Mouse (Mus musculus) stomach, postnatal 0 days (tissue): ENCODE data around the gene Pds5a. TPM values are rescaled to one million over a fixed set of nuclear protein-coding genes. Genes with fewer than 3 reads are reported as not detected.

Source experiments
- ATAC-seq: fragments of 200-750 bp; cut with Nextera tagmentation; 2 replicates; pipeline ENCODE4 v1.8.0; 2017; ENCODE audit not compliant: low FRiP score, low TSS enrichment
- DNase-seq: peaks from one replicate; pipeline ENCODE4 v3.0.0-alpha.2; 2016; ENCODE audit warnings: low spot score
- H3K27ac ChIP-seq: fragments of 300-500 bp; sonication (generic); replicated peaks from 2 replicates; pipeline ENCODE4 v1.5.1; 2014; ENCODE audit warnings: mild to moderate bottlenecking, control low read depth
- H3K27me3 ChIP-seq: fragments of 300-500 bp; sonication (generic); 2 replicates; pipeline ENCODE4 v1.6.1; 2014; ENCODE audit warnings: low read length; ENCODE audit not compliant: control insufficient read depth, insufficient read depth
- H3K36me3 ChIP-seq: fragments of 300-500 bp; sonication (generic); 2 replicates; pipeline ENCODE4 v1.6.1; 2014; ENCODE audit warnings: low read length, mixed read lengths; ENCODE audit not compliant: control insufficient read depth, insufficient read depth
- H3K4me1 ChIP-seq: fragments of 300-500 bp; sonication (generic); replicated peaks from 2 replicates; pipeline ENCODE4 v1.6.1; 2014; ENCODE audit warnings: antibody characterized with exemption; ENCODE audit not compliant: control insufficient read depth, insufficient read depth
- H3K4me2 ChIP-seq: fragments of 300-500 bp; sonication (generic); replicated peaks from 2 replicates; pipeline ENCODE4 v1.6.1; 2014; ENCODE audit warnings: low read depth, mild to moderate bottlenecking, control low read depth, moderate library complexity
- H3K4me3 ChIP-seq: fragments of 300-500 bp; sonication (generic); 2 replicates; pipeline ENCODE4 v1.5.1; 2014; ENCODE audit warnings: low read depth, low read length, control low read depth
- H3K9ac ChIP-seq: fragments of 300-500 bp; sonication (generic); 2 replicates; pipeline ENCODE4 v1.6.1; 2014; ENCODE audit warnings: mild to moderate bottlenecking, low read length, control low read depth, mixed read lengths
- H3K9me3 ChIP-seq: fragments of 300-500 bp; sonication (generic); 2 replicates; pipeline ENCODE4 v1.6.1; 2016; ENCODE audit warnings: low read length; ENCODE audit not compliant: control insufficient read depth
- CTCF ChIP-seq: IDR thresholded peaks from 2 replicates; pipeline ENCODE4 v1.5.1; 2016; ENCODE audit warnings: antibody characterized with exemption, low read depth, mild to moderate bottlenecking, moderate library complexity
- EP300 ChIP-seq: optimal IDR thresholded peaks from 2 replicates; pipeline ENCODE3; 2016; ENCODE audit warnings: antibody characterized with exemption
- WGBS: fragments of 180-500 bp; shearing (Covaris S2); extraction: QIAGEN DNeasy Blood & Tissue Kit; methylation state at CpG from one replicate; pipeline ENCODE4 v1.1.7; 2014; 5-methylcytosine and 5-hydroxymethylcytosine counted together
- polyA plus RNA-seq: library from polyadenylated mRNA; unstranded; fragments of >200 nt; fragmentation: Nextera tagmentation; extraction: Ambion mirVana; gene quantifications from 2 replicates; pipeline ENCODE4 v1.2.1, GENCODE M21; 2015

Pds5a gene
- polyA plus RNA-seq, 1 experiment from 2014 or later, result 16.7 TPM

DNA sequence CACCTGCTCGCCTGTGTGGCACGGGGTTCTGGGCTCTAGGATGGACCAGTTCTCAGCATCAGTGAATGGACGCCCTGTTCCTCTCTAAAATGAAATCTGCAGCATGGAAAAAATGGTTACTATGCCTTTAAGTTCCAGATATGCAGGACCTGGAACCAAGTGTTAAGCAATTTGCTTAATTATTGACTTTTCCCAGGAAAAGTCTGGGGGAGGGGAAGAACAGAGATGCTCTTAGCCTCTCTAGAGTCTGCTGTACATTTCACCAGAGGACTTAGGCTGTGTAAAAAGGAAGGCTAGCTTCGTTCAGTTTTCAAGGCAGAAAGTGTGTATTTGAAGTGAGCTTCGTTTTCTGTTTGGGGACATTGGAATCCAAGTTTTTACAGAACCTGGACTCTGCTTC, 88.3 kb downstream of the Pds5a start:
- Histone ChIP-seq H3K4me2 (no peak overlapping the region), H3K9ac (no peak overlapping the region), H3K27me3 (no peaks in the 10 kb centered on the region), H3K9me3 (no peaks in the 10 kb centered on the region), H3K4me1 (no peaks in the 10 kb centered on the region), H3K4me3 (no peak overlapping the region), H3K36me3 (peaks cover 8% of the 10 kb centered on the region), H3K27ac (no peak overlapping the region)
- whole genome bisulfite sequencing, result 81% methylated on average over 5 of the region's 5 CpGs
- TF ChIP-seq CTCF (no peak), EP300 (no peak)
- DNase-seq, result no peak
- no peak for ATAC-seq

DNA sequence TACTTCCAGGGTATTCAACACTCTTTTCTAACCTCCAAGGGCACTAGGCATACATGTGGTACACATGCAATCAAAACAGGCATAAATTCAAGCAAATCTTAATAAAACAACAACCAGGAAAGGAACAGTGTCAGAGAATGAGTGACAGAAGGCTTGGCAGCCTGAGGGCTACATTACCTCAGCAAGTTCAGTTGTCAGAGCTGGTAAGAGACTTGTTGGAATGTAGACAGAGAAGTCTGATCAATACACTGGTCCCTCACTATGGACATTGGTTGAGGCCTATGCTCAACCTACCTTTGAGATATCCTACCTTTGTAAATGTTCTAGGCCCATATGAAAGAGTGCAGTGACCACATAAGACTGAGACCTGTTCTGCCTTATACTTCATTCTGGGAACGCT, 91.3 kb downstream of the Pds5a start:
- no peak overlapping the region for H3K27ac ChIP-seq
- no peak for ATAC-seq

DNA sequence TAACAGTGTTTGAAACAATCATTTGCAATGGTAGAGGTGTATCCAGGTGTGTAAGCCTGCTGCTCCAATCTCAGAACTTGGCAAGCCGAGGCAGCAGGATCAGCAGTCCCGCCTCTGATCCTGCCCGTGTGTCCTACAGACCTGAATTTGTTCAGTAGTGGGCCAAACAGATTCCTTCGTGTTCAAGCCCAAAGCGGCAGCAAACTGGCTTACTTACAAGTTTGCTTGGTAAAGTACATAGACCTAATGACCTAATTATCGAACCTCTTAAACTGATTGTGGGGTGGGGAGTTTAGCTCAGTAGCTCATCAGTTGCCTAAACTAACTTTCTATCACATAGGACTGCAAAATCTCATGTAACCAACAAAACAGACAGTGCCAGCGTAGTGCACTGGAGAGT, 98.4 kb downstream of the Pds5a start:
- WGBS, result 84% methylated on average over 7 of the region's 7 CpGs
- no peak overlapping the region for H3K9ac ChIP-seq
- no peak for TF ChIP-seq EP300
- no peak for TF ChIP-seq CTCF
- no peaks in the 10 kb centered on the region for H3K27me3 ChIP-seq
- DNase-seq (no peak), ATAC-seq (no peak)
- no peaks in the 10 kb centered on the region for H3K9me3 ChIP-seq
- H3K4me2 ChIP-seq, result no peak overlapping the region
- no peak overlapping the region for H3K27ac ChIP-seq
- H3K4me1 ChIP-seq, result no peaks in the 10 kb centered on the region
- H3K36me3 ChIP-seq, result no peaks in the 10 kb centered on the region; the same call in 1 of the 2 replicates
- H3K4me3 ChIP-seq, result no peak overlapping the region

More for the DNA sequence above, 91.3 kb downstream of the Pds5a start:
- Histone ChIP-seq H3K9me3 (no peaks in the 10 kb centered on the region), H3K36me3 (peaks cover 8% of the 10 kb centered on the region; the same call in 1 of the 2 replicates), H3K27me3 (no peaks in the 10 kb centered on the region), H3K9ac (no peak overlapping the region), H3K4me2 (no peak overlapping the region), H3K4me3 (no peak overlapping the region), H3K4me1 (no peaks in the 10 kb centered on the region)
- no peak for TF ChIP-seq CTCF
- no peak for TF ChIP-seq EP300
- DNase-seq, result no peak
- WGBS, result 84% methylated on average over 1 of the region's 1 CpGs

DNA sequence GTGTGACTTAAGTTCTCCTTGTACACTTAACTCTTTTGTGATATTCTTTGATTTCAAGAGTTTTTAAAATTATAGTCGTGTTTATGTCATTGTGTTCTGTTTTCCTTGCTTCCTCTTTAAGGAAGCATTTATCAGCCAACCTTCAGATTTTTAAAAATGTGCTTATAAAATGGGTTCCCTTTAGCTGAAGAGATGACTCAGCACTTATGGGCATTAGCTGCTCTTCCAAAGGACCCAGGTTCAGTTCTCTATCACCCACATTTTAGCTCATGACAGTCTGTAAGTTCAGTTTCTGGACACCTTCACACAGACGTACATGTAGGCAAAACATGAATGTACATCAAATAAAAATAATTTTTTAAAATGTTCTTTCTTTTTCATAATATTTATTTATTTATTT, 105.7 kb downstream of the Pds5a start:
- Histone ChIP-seq H3K4me2 (no peak overlapping the region), H3K36me3 (peaks cover 2% of the 10 kb centered on the region; the same call in 1 of the 2 replicates), H3K27me3 (no peaks in the 10 kb centered on the region), H3K27ac (no peak overlapping the region), H3K4me3 (no peak overlapping the region), H3K9me3 (no peaks in the 10 kb centered on the region), H3K4me1 (no peaks in the 10 kb centered on the region), H3K9ac (no peak overlapping the region)
- TF ChIP-seq EP300 (no peak), CTCF (no peak)
- ATAC-seq (no peak), DNase-seq (no peak)
- 85% methylated on average over 2 of the region's 2 CpGs for WGBS

DNA sequence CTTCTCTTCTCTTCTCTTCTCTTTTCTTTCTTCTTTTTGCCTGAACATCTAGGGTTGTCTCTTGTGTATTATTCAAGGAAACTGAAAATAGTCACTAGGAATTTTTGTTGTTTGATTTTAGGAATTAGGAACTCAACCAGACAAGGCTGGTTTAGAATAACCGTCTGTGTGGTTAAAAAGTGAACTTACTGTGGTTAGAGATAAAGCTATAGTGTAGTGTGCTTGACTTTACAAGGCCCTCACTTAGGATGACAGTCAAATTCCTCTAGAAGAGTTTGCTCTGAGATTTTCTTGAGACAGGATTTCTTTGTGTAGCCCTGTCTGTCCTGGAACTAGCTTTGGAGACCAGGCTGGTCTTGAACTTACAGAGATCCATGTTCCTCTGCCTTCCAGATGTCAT, 107.9 kb downstream of the Pds5a start:
- Histone ChIP-seq H3K4me1 (no peaks in the 10 kb centered on the region), H3K9me3 (no peaks in the 10 kb centered on the region), H3K27me3 (no peaks in the 10 kb centered on the region), H3K9ac (no peak overlapping the region), H3K4me2 (no peak overlapping the region), H3K27ac (no peak overlapping the region), H3K4me3 (no peak overlapping the region), H3K36me3 (peaks cover 5% of the 10 kb centered on the region)
- ATAC-seq (no peak), DNase-seq (no peak)
- WGBS, result 82% methylated on average over 1 of the region's 1 CpGs
- TF ChIP-seq EP300 (no peak), CTCF (no peak)

DNA sequence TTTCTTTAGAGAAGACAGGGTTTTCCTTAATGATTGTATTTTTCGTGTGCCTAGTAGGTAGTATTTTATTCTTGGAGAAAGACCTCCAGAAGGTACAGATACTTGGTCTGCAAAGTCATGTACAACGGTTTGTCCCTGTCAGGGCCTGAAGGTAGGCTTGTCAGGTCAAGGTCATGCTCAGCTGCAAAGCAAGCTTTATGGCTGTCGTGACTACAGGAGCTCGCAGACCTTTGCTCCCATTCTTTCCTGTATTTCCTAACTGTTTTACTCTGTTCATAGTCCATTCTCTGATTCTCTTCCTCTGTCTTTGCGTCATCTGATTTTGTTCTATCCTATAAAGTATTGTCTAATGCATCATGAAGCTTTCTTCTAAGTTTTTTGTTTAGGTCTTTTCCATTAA, 111.8 kb downstream of the Pds5a start:
- TF ChIP-seq EP300 (no peak), CTCF (no peak)
- ATAC-seq (no peak), DNase-seq (no peak)
- no peak overlapping the region for H3K27ac ChIP-seq
- peaks cover 3% of the 10 kb centered on the region; the same call in 1 of the 2 replicates for H3K36me3 ChIP-seq
- no peaks in the 10 kb centered on the region for H3K27me3 ChIP-seq
- H3K9me3 ChIP-seq, result no peaks in the 10 kb centered on the region
- no peak overlapping the region for H3K4me2 ChIP-seq
- no peaks in the 10 kb centered on the region for H3K4me1 ChIP-seq
- no peak overlapping the region for H3K4me3 ChIP-seq
- WGBS, result 90% methylated on average over 5 of the region's 5 CpGs
- H3K9ac ChIP-seq, result no peak overlapping the region
